Mouse (Mus musculus) adrenal gland, postnatal 4 days (tissue): ENCODE measurements at regions not wholly inside any gene's neighbourhood (a gene's known extent, or its start where the extent isn't known, plus 50 kb on each side); places are given as distances from the start of the nearest gene placed in this dataset.

Source experiments
- DNase-seq, 2 experiments: peaks; one replicate each; pipeline ENCODE4 v3.0.0; 2021 to 2022; ENCODE audit warnings: low spot score in 2 of 2, mixed read lengths in 2 of 2

- DNase-seq = no peak
Observed at GRCm38 (mm10) chr6:94340546-94340945, 56.8 kb upstream of the Magi1 start.

- no peak for DNase-seq
Observed at GRCm38 (mm10) chr6:94336168-94336567, 52.5 kb upstream of the Magi1 start.
